Mouse (Mus musculus): Measurements from ENCODE around the gene Zfp94. TPM values are rescaled to one million over a fixed set of nuclear protein-coding genes. Genes with fewer than 3 reads are reported as not detected.

Gene Zfp94
- polyA plus RNA-seq, 1 experiment from 2014 or later: 10.7 TPM

DNA sequence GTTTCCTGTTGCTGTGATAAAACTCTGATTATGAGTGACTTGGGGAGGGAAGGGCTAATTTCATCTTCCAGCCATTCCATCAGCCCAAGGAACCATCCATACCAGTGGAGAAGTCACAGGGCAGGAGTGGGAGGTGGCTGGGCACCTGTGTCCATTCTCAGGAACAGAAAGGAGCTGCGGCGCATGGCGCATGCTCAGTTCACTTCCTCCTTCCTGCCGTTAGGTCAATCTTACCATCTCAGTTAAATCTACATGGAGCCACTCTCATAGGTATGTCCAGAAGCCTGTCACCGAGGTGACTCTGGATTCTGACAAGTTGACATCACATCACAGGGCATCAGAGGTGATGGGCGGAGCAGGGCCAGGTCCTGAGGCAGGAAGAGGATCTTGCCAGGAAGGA, 39.2 kb upstream of the Zfp94 start:
- no peak for DNase-seq (ENCODE audit: low spot score)
- Histone ChIP-seq H3K4me3 (ENCODE audit: low read depth, low read length) (no peak overlapping the region), H3K4me2 (ENCODE audit: low read depth, low read length) (no peak overlapping the region), H3K36me3 (replicated peaks; ENCODE audit: control insufficient read depth, insufficient read depth, low read depth, low read length) (no peaks in the 10 kb centered on the region), H3K9ac (replicated peaks; ENCODE audit: low read length) (no peak overlapping the region), H3K4me1 (ENCODE audit: control insufficient read depth, insufficient read depth, low read length) (no peaks in the 10 kb centered on the region), H3K27me3 (ENCODE audit: control insufficient read depth, insufficient read depth, low read length) (no peaks in the 10 kb centered on the region; the same call in 1 of the 2 replicates), H3K27ac (replicated peaks; ENCODE audit: low read depth, low read length) (no peak overlapping the region), H3K9me3 (replicated peaks; ENCODE audit: control insufficient read depth, low read length) (no peaks in the 10 kb centered on the region)
- WGBS: 87% methylated on average over 6 of the region's 6 CpGs
- ATAC-seq (replicated peaks; ENCODE audit: insufficient number of reproducible peaks, low FRiP score, low TSS enrichment, low read depth): no peak

- Histone ChIP-seq H3K27me3 (ENCODE audit: control insufficient read depth, insufficient read depth, low read length) (no peaks in the 10 kb centered on the region; the same call in 1 of the 2 replicates), H3K27ac (replicated peaks; ENCODE audit: low read depth, low read length) (no peak within 1 kb of the TSS), H3K9me3 (replicated peaks; ENCODE audit: control insufficient read depth, low read length) (no peaks in the 10 kb centered on the region), H3K4me2 (ENCODE audit: low read depth, low read length) (no peak within 1 kb of the TSS), H3K36me3 (replicated peaks; ENCODE audit: control insufficient read depth, insufficient read depth, low read depth, low read length) (no peaks in the 10 kb centered on the region), H3K4me1 (ENCODE audit: control insufficient read depth, insufficient read depth, low read length) (no peaks in the 10 kb centered on the region), H3K4me3 (ENCODE audit: low read depth, low read length) (no peak within 1 kb of the TSS), H3K9ac (replicated peaks; ENCODE audit: low read length) (no peak within 1 kb of the TSS)
- DNase-seq (ENCODE audit: low spot score) (no peak), ATAC-seq (replicated peaks; ENCODE audit: insufficient number of reproducible peaks, low FRiP score, low TSS enrichment, low read depth) (no peak)
- 37% methylated on average over 6 of the region's 6 CpGs for WGBS
Measured at GRCm38 (mm10) chr7:24348896-24349295, 32.4 kb upstream of the Zfp94 start, which contains the start of gene Lypd5. TSS of gene Lypd5 (plus strand) at chr7:24349196.

DNA sequence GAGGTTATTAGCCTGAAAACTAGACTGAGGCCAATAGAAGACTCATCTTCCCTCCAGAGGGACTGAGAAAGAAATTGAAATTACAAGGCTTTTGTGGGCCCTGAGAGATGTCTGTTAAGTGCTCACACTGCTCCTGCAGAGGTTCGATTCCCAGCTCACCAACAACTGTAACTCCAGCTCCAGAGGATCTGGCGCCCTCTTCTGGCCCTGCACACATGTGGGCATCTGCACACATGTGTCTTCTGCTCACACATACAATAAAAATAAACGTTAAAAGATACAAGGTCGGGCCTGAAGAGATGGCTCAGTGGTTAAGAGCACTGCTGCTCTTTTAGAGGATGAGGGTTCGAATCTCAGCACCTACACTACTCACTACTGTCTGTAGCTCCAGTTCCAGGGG, 30.0 kb upstream of the Zfp94 start:
- H3K4me3 ChIP-seq (ENCODE audit: low read depth, low read length): no peak overlapping the region
- no peak overlapping the region for H3K4me2 ChIP-seq (ENCODE audit: low read depth, low read length)
- no peaks in the 10 kb centered on the region for H3K4me1 ChIP-seq (ENCODE audit: control insufficient read depth, insufficient read depth, low read length)
- no peaks in the 10 kb centered on the region for H3K27me3 ChIP-seq (ENCODE audit: control insufficient read depth, insufficient read depth, low read length)
- no peak overlapping the region for H3K27ac ChIP-seq (replicated peaks; ENCODE audit: low read depth, low read length)
- 60% methylated on average over 5 of the region's 5 CpGs for WGBS
- DNase-seq (ENCODE audit: low spot score) (no peak), ATAC-seq (replicated peaks; ENCODE audit: insufficient number of reproducible peaks, low FRiP score, low TSS enrichment, low read depth) (no peak)
- no peaks in the 10 kb centered on the region for H3K9me3 ChIP-seq (replicated peaks; ENCODE audit: control insufficient read depth, low read length)
- H3K36me3 ChIP-seq (replicated peaks; ENCODE audit: control insufficient read depth, insufficient read depth, low read depth, low read length): no peaks in the 10 kb centered on the region
- H3K9ac ChIP-seq (replicated peaks; ENCODE audit: low read length): no peak overlapping the region

DNA sequence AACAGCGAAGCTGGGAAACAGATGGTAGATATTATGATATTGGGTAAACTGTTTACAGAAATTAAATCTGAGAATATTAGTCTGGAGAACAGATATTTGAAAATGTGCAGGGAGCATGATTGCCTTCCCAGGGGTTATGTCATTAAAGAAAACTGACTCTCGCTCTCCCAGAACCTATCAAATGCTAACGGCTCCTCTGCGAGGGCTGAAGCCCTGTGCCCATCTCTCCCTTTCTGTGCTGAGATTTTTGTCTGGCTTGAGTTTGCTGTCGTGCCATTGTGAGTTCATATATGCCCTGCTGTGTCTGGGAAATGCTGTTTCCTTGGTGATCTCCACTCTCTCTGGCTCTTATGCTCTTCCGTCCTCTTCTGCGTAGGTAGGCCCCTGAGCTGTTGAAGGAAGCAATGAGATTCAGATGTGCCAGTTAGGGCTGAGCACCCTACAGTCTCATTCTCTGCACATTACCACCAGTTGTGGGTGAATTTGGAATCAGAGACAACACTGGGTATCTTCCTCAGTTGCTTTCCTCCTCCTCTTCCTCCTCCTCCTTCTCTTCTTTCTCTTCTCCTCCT, 27.3 kb upstream of the Zfp94 start:
- ATAC-seq (replicated peaks; ENCODE audit: insufficient number of reproducible peaks, low FRiP score, low TSS enrichment, low read depth) (no peak), DNase-seq (ENCODE audit: low spot score) (no peak)
- H3K4me3 ChIP-seq (ENCODE audit: low read depth, low read length): no peak overlapping the region
- H3K27ac ChIP-seq (replicated peaks; ENCODE audit: low read depth, low read length): no peak overlapping the region
- 61% methylated on average over 7 of the region's 7 CpGs for WGBS
- no peaks in the 10 kb centered on the region for H3K36me3 ChIP-seq (replicated peaks; ENCODE audit: control insufficient read depth, insufficient read depth, low read depth, low read length)
- no peaks in the 10 kb centered on the region for H3K4me1 ChIP-seq (ENCODE audit: control insufficient read depth, insufficient read depth, low read length)
- H3K9me3 ChIP-seq (replicated peaks; ENCODE audit: control insufficient read depth, low read length): no peaks in the 10 kb centered on the region
- H3K4me2 ChIP-seq (ENCODE audit: low read depth, low read length): no peak overlapping the region
- no peak overlapping the region for H3K9ac ChIP-seq (replicated peaks; ENCODE audit: low read length)
- no peaks in the 10 kb centered on the region for H3K27me3 ChIP-seq (ENCODE audit: control insufficient read depth, insufficient read depth, low read length)

DNA sequence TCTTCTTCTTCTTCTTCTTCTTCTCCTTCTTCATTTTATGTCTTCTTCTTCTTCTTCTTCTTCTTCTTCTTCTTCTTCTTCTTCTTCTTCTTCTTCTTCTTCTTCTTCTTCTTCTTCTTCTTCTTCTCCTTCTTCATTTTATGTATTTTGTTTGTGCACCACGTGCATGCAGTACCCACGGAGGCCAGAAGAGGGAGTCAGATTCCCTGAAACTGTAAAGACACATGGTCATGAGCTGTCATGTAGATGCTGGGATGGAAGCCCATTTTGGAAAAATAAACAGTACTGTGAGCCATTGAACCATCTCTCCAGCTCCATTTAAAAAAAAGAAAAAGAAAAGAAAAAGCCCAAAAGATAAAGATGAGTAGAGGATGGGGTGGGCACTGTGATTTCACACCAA, 21.8 kb upstream of the Zfp94 start:
- Histone ChIP-seq H3K9me3 (replicated peaks; ENCODE audit: control insufficient read depth, low read length) (no peaks in the 10 kb centered on the region), H3K27ac (replicated peaks; ENCODE audit: low read depth, low read length) (no peak overlapping the region), H3K9ac (replicated peaks; ENCODE audit: low read length) (no peak overlapping the region), H3K4me1 (ENCODE audit: control insufficient read depth, insufficient read depth, low read length) (no peaks in the 10 kb centered on the region), H3K27me3 (ENCODE audit: control insufficient read depth, insufficient read depth, low read length) (peaks cover 7% of the 10 kb centered on the region; the same call in 1 of the 2 replicates), H3K36me3 (replicated peaks; ENCODE audit: control insufficient read depth, insufficient read depth, low read depth, low read length) (no peaks in the 10 kb centered on the region), H3K4me2 (ENCODE audit: low read depth, low read length) (no peak overlapping the region), H3K4me3 (ENCODE audit: low read depth, low read length) (no peak overlapping the region)
- ATAC-seq (replicated peaks; ENCODE audit: insufficient number of reproducible peaks, low FRiP score, low TSS enrichment, low read depth) (no peak), DNase-seq (ENCODE audit: low spot score) (no peak)
- 44% methylated on average over 2 of the region's 2 CpGs for WGBS

DNA sequence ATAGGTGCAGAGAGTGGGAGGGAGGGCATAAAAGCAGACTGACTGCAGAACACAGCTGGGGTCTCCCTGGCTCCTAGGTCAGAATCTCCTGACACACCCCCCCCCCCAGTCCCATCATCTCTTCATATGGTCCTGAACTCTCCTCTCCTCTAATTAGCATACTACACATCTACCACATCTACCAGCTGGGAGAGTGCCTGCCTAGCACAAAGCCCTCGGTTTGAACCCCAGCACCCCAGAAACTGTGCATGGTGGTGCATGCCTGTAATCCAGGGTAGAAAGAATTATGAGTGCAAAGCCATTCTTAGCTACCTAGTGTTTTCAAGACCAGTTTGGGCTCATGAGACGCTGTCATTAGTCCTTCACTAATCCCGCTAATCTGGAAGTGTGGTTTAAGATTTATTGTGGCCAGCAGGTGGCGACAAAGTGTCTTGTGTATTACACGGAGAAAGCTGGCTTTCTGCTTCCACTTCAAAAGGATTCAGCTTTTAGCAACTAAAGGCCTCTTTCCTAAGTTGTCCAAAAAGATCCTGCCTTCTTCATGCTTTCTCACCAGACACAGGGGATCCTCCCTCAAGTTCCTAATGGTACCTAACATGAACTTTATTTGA, 19.3 kb upstream of the Zfp94 start:
- Histone ChIP-seq H3K4me1 (ENCODE audit: control insufficient read depth, insufficient read depth, low read length) (no peaks in the 10 kb centered on the region), H3K9ac (replicated peaks; ENCODE audit: low read length) (no peak overlapping the region), H3K27ac (replicated peaks; ENCODE audit: low read depth, low read length) (no peak overlapping the region), H3K36me3 (replicated peaks; ENCODE audit: control insufficient read depth, insufficient read depth, low read depth, low read length) (no peaks in the 10 kb centered on the region), H3K9me3 (replicated peaks; ENCODE audit: control insufficient read depth, low read length) (no peaks in the 10 kb centered on the region), H3K4me2 (ENCODE audit: low read depth, low read length) (no peak overlapping the region), H3K27me3 (ENCODE audit: control insufficient read depth, insufficient read depth, low read length) (peaks cover 7% of the 10 kb centered on the region; the same call in 1 of the 2 replicates), H3K4me3 (ENCODE audit: low read depth, low read length) (no peak overlapping the region)
- DNase-seq (ENCODE audit: low spot score) (peak; percentile 85), ATAC-seq (replicated peaks; ENCODE audit: insufficient number of reproducible peaks, low FRiP score, low TSS enrichment, low read depth) (no peak)
- WGBS: 9% methylated on average over 5 of the region's 5 CpGs

- Histone ChIP-seq H3K4me2 (ENCODE audit: low read depth, low read length) (no peak within 1 kb of the TSS; the same call in 1 of the 2 replicates), H3K9ac (replicated peaks; ENCODE audit: low read length) (no peak within 1 kb of the TSS), H3K4me1 (ENCODE audit: control insufficient read depth, insufficient read depth, low read length) (no peaks in the 10 kb centered on the region), H3K36me3 (replicated peaks; ENCODE audit: control insufficient read depth, insufficient read depth, low read depth, low read length) (no peaks in the 10 kb centered on the region), H3K9me3 (replicated peaks; ENCODE audit: control insufficient read depth, low read length) (no peaks in the 10 kb centered on the region), H3K27ac (replicated peaks; ENCODE audit: low read depth, low read length) (no peak within 1 kb of the TSS), H3K4me3 (ENCODE audit: low read depth, low read length) (no peak within 1 kb of the TSS), H3K27me3 (ENCODE audit: control insufficient read depth, insufficient read depth, low read length) (peaks cover 7% of the 10 kb centered on the region; the same call in 1 of the 2 replicates)
- WGBS: 48% methylated on average over 49 of the region's 49 CpGs
- ATAC-seq (replicated peaks; ENCODE audit: insufficient number of reproducible peaks, low FRiP score, low TSS enrichment, low read depth) (no peak), DNase-seq (ENCODE audit: low spot score) (no peak)
Measured at GRCm38 (mm10) chr7:24333304-24333986, 17.0 kb upstream of the Zfp94 start, which contains the start of gene Tescl. TSS of gene Tescl (minus strand) at chr7:24333936.
